Mouse (Mus musculus): ENCODE measurements at regions not wholly inside any gene's neighbourhood (a gene's known extent, or its start where the extent isn't known, plus 50 kb on each side); places are given as distances from the start of the nearest gene placed in this dataset.
A peak's percentile ranks its signal among the peaks of the same experiment; 100 is the strongest.

- ATAC-seq (replicated peaks; ENCODE audit: low FRiP score, poor library complexity, severe bottlenecking) = 0 out of 2 replicates have a peak, but pooled peaks have one; percentile 39
Measured at GRCm38 (mm10) chr15:62079155-62080109, 1156.6 kb upstream of the A1bg start.

GRCm38 (mm10) chr15:62076552-62077234 lies 1153.9 kb upstream of the A1bg start:
- ATAC-seq (replicated peaks; ENCODE audit: low FRiP score, poor library complexity, severe bottlenecking) = no peak

- no peak for ATAC-seq (replicated peaks; ENCODE audit: low FRiP score, poor library complexity, severe bottlenecking)
Measured at GRCm38 (mm10) chr15:62074735-62075134, 1151.9 kb upstream of the A1bg start.

- ATAC-seq (replicated peaks; ENCODE audit: low FRiP score, poor library complexity, severe bottlenecking) = no peak
Measured at GRCm38 (mm10) chr15:62073595-62073994, 1150.8 kb upstream of the A1bg start.

- ATAC-seq (replicated peaks; ENCODE audit: low FRiP score, poor library complexity, severe bottlenecking) = no peak
Measured at GRCm38 (mm10) chr15:62071311-62071710, 1148.5 kb upstream of the A1bg start.

- ATAC-seq (replicated peaks; ENCODE audit: low FRiP score, poor library complexity, severe bottlenecking) = no peak
Measured at GRCm38 (mm10) chr15:62068422-62069160, 1145.8 kb upstream of the A1bg start.

- no peak for ATAC-seq (replicated peaks; ENCODE audit: low FRiP score, poor library complexity, severe bottlenecking)
Measured at GRCm38 (mm10) chr15:62064399-62064798, 1141.6 kb upstream of the A1bg start.

- no peak for ATAC-seq (replicated peaks; ENCODE audit: low FRiP score, poor library complexity, severe bottlenecking)
Measured at GRCm38 (mm10) chr15:62057449-62057848, 1134.6 kb upstream of the A1bg start.

GRCm38 (mm10) chr15:62056889-62057288 lies 1134.1 kb upstream of the A1bg start:
- no peak for ATAC-seq (replicated peaks; ENCODE audit: low FRiP score, poor library complexity, severe bottlenecking)

GRCm38 (mm10) chr15:62056401-62056800 lies 1133.6 kb upstream of the A1bg start:
- ATAC-seq (replicated peaks; ENCODE audit: low FRiP score, poor library complexity, severe bottlenecking) = no peak

- ATAC-seq (replicated peaks; ENCODE audit: low FRiP score, poor library complexity, severe bottlenecking) = no peak
Measured at GRCm38 (mm10) chr15:62055011-62055410, 1132.2 kb upstream of the A1bg start.

GRCm38 (mm10) chr15:62053420-62054239 lies 1130.8 kb upstream of the A1bg start:
- no peak for ATAC-seq (replicated peaks; ENCODE audit: low FRiP score, poor library complexity, severe bottlenecking)

GRCm38 (mm10) chr15:62049416-62049815 lies 1126.6 kb upstream of the A1bg start:
- ATAC-seq (replicated peaks; ENCODE audit: low FRiP score, poor library complexity, severe bottlenecking) = no peak

- ATAC-seq (replicated peaks; ENCODE audit: low FRiP score, poor library complexity, severe bottlenecking) = no peak
Measured at GRCm38 (mm10) chr15:62048981-62049380, 1126.2 kb upstream of the A1bg start.

GRCm38 (mm10) chr15:62046276-62046675 lies 1123.5 kb upstream of the A1bg start:
- no peak for ATAC-seq (replicated peaks; ENCODE audit: low FRiP score, poor library complexity, severe bottlenecking)

GRCm38 (mm10) chr15:62044654-62045335 lies 1122.0 kb upstream of the A1bg start:
- no peak for ATAC-seq (replicated peaks; ENCODE audit: low FRiP score, poor library complexity, severe bottlenecking)

- ATAC-seq (replicated peaks; ENCODE audit: low FRiP score, poor library complexity, severe bottlenecking) = no peak
Measured at GRCm38 (mm10) chr15:62043617-62044392, 1121.0 kb upstream of the A1bg start.

- ATAC-seq (replicated peaks; ENCODE audit: low FRiP score, poor library complexity, severe bottlenecking) = no peak
Measured at GRCm38 (mm10) chr15:62042924-62043504, 1120.2 kb upstream of the A1bg start.
